Mouse (Mus musculus): Measurements from ENCODE around the gene Ror1.

Gene Ror1

GRCm38 (mm10) chr4:100386272-100386988, 290.8 kb downstream of the Ror1 start:
- DNase-seq (ENCODE audit: low read depth), result no peak

DNA sequence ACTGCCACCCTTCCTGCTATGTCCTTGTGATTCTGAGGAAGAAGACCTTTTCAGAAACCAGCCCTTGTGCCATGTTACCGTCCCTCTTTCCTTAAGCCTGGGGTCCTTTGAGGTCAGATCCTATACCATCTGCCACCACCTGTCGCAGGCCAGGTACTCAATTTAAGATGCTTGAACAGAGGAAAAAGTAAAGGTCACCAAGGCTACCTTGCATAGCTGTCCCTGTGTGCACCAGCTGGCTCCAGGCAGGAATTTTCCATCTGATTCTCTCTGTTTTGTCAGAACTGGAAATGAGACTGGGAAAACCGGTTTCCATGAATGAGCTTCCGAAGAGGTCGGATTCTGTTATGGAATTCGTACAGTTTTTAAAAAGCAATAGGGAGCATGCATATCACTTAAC, 294.8 kb downstream of the Ror1 start:
- no peak for DNase-seq (ENCODE audit: low read depth)

GRCm38 (mm10) chr4:100391021-100391420, 295.4 kb downstream of the Ror1 start:
- no peak for DNase-seq (ENCODE audit: low read depth)

DNA sequence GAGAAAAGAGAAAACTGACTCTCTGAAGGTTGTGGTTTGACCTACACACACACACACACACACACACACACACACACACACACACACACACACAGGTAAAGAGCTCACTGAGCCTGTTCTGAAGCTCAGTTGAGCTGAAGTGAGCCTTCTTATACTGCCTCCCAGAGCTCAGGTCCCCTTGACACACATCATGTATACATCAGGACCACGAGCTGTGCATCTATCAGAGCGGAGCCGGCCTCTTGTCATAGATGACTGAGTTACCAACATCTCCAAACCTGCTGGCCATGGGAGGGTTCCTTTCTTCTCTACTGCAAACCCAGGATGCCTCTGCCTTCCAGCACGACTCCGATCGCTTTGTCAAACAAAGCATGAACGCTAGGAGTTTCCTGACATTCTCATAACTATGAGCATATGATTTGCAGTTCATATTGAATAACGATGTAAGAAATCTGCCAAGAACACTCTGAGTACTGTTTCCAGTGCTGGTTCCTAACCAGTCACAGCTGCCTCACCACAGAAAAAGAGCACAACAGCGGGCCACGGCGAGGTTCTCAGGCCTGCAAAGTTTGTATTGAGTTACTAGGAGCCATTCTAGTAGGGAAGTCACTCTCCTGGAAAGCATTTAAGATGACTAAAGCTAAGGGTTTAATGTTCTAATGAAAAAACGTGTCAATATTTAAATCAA, 297.9 kb downstream of the Ror1 start:
- no peak for DNase-seq (ENCODE audit: low read depth)

DNA sequence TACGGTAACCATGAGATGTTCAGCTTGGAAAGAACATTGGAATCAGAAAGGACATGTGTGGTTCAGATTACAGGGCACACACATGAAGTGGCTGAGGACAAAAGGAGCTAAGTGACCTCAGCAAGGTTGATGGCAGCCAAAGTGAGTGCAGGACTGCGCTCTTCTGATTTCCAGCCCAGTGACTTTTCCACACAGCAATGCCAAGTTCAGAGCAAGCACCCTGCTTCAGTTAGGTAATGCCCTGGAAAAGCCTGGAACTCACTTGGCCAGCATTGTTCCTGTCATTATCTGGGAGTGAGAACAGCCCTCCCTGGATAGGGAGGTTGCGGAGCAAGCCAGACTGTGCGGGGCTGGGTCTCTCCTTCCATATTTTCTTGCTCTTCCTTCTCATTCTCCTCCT, 299.8 kb downstream of the Ror1 start:
- DNase-seq (ENCODE audit: low read depth), result no peak

- DNase-seq (ENCODE audit: low read depth), result no peak
Measured at GRCm38 (mm10) chr4:100398079-100398478, 302.5 kb downstream of the Ror1 start.

GRCm38 (mm10) chr4:100401078-100401477, 305.5 kb downstream of the Ror1 start:
- no peak for DNase-seq (ENCODE audit: low read depth)

GRCm38 (mm10) chr4:100401581-100402470, 306.2 kb downstream of the Ror1 start:
- DNase-seq (ENCODE audit: low read depth), result no peak

DNA sequence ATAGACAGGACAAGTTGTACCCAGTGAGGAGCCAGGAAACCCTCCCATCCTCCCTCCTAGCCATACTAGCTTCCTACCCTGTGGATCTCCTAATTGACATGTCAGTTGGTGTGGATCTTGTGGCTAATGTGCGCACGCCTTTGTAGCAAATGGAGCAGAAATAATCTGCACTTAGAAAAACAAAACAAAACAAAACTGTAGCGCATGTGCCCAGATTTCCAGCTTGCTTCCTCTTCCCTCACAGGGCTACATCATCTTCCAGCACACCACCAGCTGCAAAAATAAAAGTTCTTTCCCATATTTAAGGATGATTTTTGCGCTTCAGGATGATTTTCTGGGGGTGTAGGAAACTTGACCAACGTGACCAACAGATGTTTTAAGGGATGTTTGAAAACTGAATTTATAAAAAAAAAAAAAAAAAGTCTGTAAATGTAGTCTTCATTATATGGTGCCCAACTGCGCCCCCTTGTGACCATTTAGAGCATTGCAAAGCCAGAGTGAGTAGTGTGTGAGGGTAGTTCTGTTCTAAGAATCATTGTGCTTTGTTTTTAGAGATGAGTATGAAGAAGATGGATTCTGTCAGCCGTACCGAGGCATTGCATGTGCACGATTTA, 311.8 kb downstream of the Ror1 start:
- DNase-seq (ENCODE audit: low read depth), result peak; percentile 8

GRCm38 (mm10) chr4:100409521-100409920, 313.9 kb downstream of the Ror1 start:
- DNase-seq (ENCODE audit: low read depth), result no peak

- DNase-seq (ENCODE audit: low read depth), result no peak
Measured at GRCm38 (mm10) chr4:100411841-100412539, 316.4 kb downstream of the Ror1 start.

GRCm38 (mm10) chr4:100422756-100423155, 327.2 kb downstream of the Ror1 start:
- no peak for DNase-seq (ENCODE audit: low read depth)

DNA sequence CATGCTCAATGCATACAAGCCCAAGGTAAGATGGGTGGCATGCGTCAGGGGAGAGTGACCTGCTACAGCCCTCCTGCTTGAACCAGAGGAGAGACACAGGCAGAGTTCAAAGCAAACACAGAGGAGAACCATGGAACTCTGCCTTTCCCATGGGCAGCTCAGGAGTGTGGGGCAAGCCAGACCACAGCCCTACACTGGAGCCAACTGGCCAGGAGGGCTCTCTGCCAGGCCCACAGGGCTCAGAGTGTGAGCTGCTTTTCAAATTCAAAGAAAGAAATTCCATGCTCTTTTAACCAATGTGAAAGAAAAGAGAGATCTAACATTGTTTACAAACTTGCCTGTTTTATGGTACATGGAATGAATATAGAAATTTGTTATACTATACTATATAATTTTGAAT, 330.5 kb downstream of the Ror1 start:
- no peak for DNase-seq (ENCODE audit: low read depth)

GRCm38 (mm10) chr4:100429371-100429900, 333.8 kb downstream of the Ror1 start:
- DNase-seq (ENCODE audit: low read depth), result no peak

DNA sequence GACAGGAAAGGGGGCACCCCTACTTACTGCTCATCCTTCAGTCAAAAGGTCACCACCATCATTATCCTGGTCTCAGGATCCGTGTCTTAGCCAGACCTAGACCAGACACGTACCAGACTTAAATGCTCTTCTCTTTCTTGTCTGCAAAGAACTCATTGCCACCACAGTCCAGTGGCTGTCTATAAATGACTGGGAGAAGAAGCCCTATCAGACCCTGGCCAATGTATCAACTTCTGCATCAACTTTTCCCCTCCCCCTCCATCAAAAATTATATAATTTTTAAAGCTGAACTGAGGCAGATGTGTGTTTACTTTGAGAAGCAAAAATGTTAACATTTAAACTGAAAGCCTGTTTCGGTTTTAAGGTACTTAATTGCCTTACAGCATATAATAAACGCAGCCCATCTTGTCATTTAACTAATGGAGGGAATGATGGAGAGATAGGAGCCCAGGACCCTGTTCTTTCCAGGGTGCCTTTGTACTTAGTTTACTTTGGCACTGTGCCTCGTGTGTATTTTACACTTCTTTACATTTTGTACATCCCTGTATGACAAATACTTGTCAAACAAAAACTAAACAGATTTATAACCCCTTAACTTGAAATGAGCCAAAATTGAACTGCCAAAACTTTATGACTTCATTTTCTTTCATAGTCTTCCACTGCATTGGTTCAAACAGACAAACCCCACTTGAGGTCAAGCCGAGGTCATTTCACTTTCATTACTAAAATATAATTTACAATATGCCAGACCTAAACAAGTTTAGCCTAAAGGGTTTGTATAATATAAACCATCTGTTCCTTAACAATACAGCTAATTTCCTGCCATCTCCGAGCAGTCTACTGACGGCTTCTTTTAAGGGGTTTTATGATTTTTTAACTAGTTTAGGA, 339.9 kb downstream of the Ror1 start:
- no peak for DNase-seq (ENCODE audit: low read depth)

DNA sequence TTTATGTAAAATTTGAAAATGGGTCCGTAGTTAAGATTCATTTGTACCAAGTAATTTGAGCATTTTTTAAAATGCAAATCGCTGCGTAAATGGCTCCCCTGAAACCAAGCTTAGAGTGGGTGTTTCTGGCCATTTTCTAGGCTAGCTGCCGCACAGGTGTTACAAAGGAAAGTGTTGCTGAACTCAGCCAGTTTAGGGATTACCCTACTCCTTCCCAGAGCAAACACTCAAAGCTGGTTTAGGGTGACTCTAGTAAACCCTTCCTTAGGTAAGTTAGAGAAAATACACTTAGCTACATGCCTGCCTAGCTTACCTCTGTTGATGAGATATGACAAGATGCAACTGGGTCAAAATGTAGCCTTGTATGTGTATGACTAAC, 340.6 kb downstream of the Ror1 start:
- DNase-seq (ENCODE audit: low read depth), result no peak

GRCm38 (mm10) chr4:100446897-100447296, 351.3 kb downstream of the Ror1 start:
- DNase-seq (ENCODE audit: low read depth), result no peak

- DNase-seq (ENCODE audit: low read depth), result no peak
Measured at GRCm38 (mm10) chr4:100462493-100463120, 367.0 kb downstream of the Ror1 start.

DNA sequence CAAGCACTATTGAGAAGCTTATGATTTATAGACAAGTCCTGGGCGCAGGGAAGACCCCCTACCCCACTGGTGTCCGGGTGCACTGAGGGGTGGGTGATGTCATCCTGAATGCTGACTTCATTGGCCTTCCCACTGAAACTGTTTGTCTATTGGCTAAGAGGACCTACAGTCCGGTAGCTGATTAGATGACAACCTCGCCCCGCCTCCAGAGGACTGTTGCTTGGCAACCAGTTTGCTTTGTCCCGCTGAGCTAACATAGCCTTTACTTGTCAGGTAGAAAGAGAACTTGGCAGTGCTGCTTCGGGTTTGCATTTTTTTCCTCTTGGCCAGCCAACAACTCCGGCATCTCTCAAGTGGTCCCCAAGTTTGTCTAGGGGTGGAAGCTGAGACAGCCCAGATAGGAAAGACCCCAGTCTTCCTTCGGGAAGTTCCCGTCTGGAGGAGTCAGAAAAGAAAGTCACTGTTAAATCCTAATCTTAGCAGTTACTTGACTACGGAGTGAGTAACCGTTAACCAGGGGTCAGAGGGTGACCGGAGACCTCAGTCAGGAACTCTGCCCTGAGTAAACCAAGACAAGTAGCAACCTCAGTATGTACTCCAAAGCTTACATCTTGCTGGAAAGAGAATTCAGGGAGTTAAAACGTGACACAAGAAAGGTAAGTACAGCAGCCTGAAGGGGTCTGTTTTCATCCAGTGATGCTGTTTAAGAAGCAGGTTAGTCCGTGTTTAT, 383.2 kb downstream of the Ror1 start, which contains the start of gene Ube2u:
TSS of gene Ube2u (plus strand) at position 258 of the 730 bp plus-strand sequence.
- DNase-seq (ENCODE audit: low read depth), result no peak
